Mouse (Mus musculus) G1E-ER4 (cell line): ENCODE results near the gene Nr2f6. TPM values are rescaled to one million over a fixed set of nuclear protein-coding genes. Genes with fewer than 3 reads are reported as not detected.

Experiments used
- GATA1 ChIP-seq: IDR thresholded peaks from one replicate; pipeline ENCODE4 v1.8.0; 2012; ENCODE audit warnings: low read length, inconsistent platforms
- polyA plus RNA-seq: library from polyadenylated mRNA; stranded (reverse); fragments of >175 nt; gene quantifications from 2 replicates; pipeline ENCODE4 v1.2.3, GENCODE M21; 2012

Gene Nr2f6
- polyA plus RNA-seq, 1 experiment: 72.0 TPM

- no peak for TF ChIP-seq GATA1
Measured at GRCm38 (mm10) chr8:71351117-71351516, 30.6 kb downstream of the Nr2f6 start.

- TF ChIP-seq GATA1: no peak
Measured at GRCm38 (mm10) chr8:71346581-71346980, 35.2 kb downstream of the Nr2f6 start.

GRCm38 (mm10) chr8:71340625-71341024 is 41.1 kb downstream of the Nr2f6 start:
- no peak for TF ChIP-seq GATA1

GRCm38 (mm10) chr8:71324848-71325247 is 56.9 kb downstream of the Nr2f6 start:
- no peak for TF ChIP-seq GATA1

Other genes with a start within 250 kb of the Nr2f6 start
- 56.8 and 57.3 TPM in 2 replicates for gene Myo9b, start 109.2 kb downstream of the Nr2f6 start, polyA plus RNA-seq
- 15.7 and 24.4 TPM in 2 replicates for gene Haus8, start 109.0 kb downstream of the Nr2f6 start, polyA plus RNA-seq
- 183 and 196 TPM in 2 replicates for gene Use1, start 15.1 kb downstream of the Nr2f6 start, polyA plus RNA-seq
- 51.3 and 71.7 TPM in 2 replicates for gene Ocel1, start 10.7 kb downstream of the Nr2f6 start, polyA plus RNA-seq
- gene Ushbp1, start 13.8 kb upstream of the Nr2f6 start, polyA plus RNA-seq: 0.04 and 0.10 TPM in 2 replicates
- 146 and 153 TPM in 2 replicates for gene Babam1, start 14.9 kb upstream of the Nr2f6 start, polyA plus RNA-seq
- gene Ankle1, start 24.1 kb upstream of the Nr2f6 start, polyA plus RNA-seq: 39.7 and 50.9 TPM in 2 replicates
- gene Abhd8, start 81.7 kb upstream of the Nr2f6 start, polyA plus RNA-seq: 18.9 and 25.3 TPM in 2 replicates
- gene Mrpl34, start 83.0 kb upstream of the Nr2f6 start, polyA plus RNA-seq: 221 and 248 TPM in 2 replicates
- gene Dda1, start 87.2 kb upstream of the Nr2f6 start, polyA plus RNA-seq: 284 and 345 TPM in 2 replicates
- 1.1 and 1.2 TPM in 2 replicates for gene Ano8, start 104.0 kb upstream of the Nr2f6 start, polyA plus RNA-seq
- gene Gtpbp3, start 106.1 kb upstream of the Nr2f6 start, polyA plus RNA-seq: 40.9 and 51.0 TPM in 2 replicates
- 1.9 and 2.4 TPM in 2 replicates for gene Plvap, start 129.8 kb upstream of the Nr2f6 start, polyA plus RNA-seq
- gene Ccdc194, start 143.8 kb upstream of the Nr2f6 start, polyA plus RNA-seq: not detected in 2 replicates
- 17.1 and 18.8 TPM in 2 replicates for gene Bst2, start 155.5 kb upstream of the Nr2f6 start, polyA plus RNA-seq
- 135 and 147 TPM in 2 replicates for gene Mvb12a, start 161.0 kb upstream of the Nr2f6 start, polyA plus RNA-seq
- gene Tmem221, start 176.9 kb upstream of the Nr2f6 start, polyA plus RNA-seq: not detected in 2 replicates
- gene Nxnl1, start 184.6 kb upstream of the Nr2f6 start, polyA plus RNA-seq: not detected in 2 replicates
- gene Slc27a1, start 186.9 kb upstream of the Nr2f6 start, polyA plus RNA-seq: not detected in 2 replicates
- gene Pgls, start 210.2 kb upstream of the Nr2f6 start, polyA plus RNA-seq: 435 and 550 TPM in 2 replicates
- 7.9 and 8.6 TPM in 2 replicates for gene Fam129c, start 215.7 kb upstream of the Nr2f6 start, polyA plus RNA-seq
- 41.9 and 53.0 TPM in 2 replicates for gene Colgalt1, start 229.0 kb upstream of the Nr2f6 start, polyA plus RNA-seq